Mouse (Mus musculus) heart, adult 2 months (tissue): ENCODE data around the gene Trem3. TPM values are rescaled to one million over a fixed set of nuclear protein-coding genes. Genes with fewer than 3 reads are reported as not detected.

Source experiments
- DNase-seq, 2 experiments: peaks; one replicate each; pipeline ENCODE4 v3.0.0; 2021
- H3K27ac ChIP-seq: fragments of 200-600 bp; 2 replicates; pipeline ENCODE4 v1.8.1; 2022
- H3K27me3 ChIP-seq: fragments of 200-500 bp; 2 replicates; pipeline ENCODE4 v1.6.1; 2012; ENCODE audit warnings: mild to moderate bottlenecking, low read length, inconsistent platforms, mixed read lengths; ENCODE audit not compliant: control insufficient read depth, insufficient read depth
- H3K36me3 ChIP-seq: fragments of 200-500 bp; 2 replicates; pipeline ENCODE4 v1.6.1; 2012; ENCODE audit warnings: low read length, inconsistent platforms; ENCODE audit not compliant: control insufficient read depth, insufficient read depth
- H3K4me1 ChIP-seq: fragments of 200-500 bp; 2 replicates; pipeline ENCODE4 v1.6.1; 2011; ENCODE audit warnings: low read length; ENCODE audit not compliant: control insufficient read depth, insufficient read depth
- H3K4me3 ChIP-seq: fragments of 200-600 bp; 2 replicates; pipeline ENCODE4 v1.8.1; 2022
- H3K79me2 ChIP-seq: fragments of 200-500 bp; replicated peaks from 2 replicates; pipeline ENCODE4 v1.6.1; 2012; ENCODE audit warnings: mild to moderate bottlenecking, inconsistent platforms, low read length, moderate library complexity, mixed read lengths; ENCODE audit not compliant: control insufficient read depth, insufficient read depth
- H3K9ac ChIP-seq: fragments of 200-500 bp; 2 replicates; pipeline ENCODE4 v1.6.1; 2012; ENCODE audit warnings: low read depth, mild to moderate bottlenecking, control low read depth, inconsistent platforms, low read length, mixed read lengths
- CTCF ChIP-seq: fragments of 200-600 bp; IDR thresholded peaks from 2 replicates; pipeline ENCODE4 v1.8.1; 2022; ENCODE audit warnings: antibody characterized with exemption, mild to moderate bottlenecking, moderate library complexity
- EP300 ChIP-seq: fragments of 200-500 bp; IDR thresholded peaks from 2 replicates; pipeline ENCODE4 v1.6.1; 2011; ENCODE audit warnings: low read depth, low read length, control low read depth; ENCODE audit not compliant: insufficient read depth
- POLR2A ChIP-seq: fragments of 200-500 bp; IDR thresholded peaks from 2 replicates; pipeline ENCODE4 v1.6.1; 2011; ENCODE audit warnings: mild to moderate bottlenecking, low read depth, low read length, control low read depth; ENCODE audit not compliant: insufficient read depth
- WGBS: fragments of 180-500 bp; shearing (Covaris S2); methylation state at CpG from one replicate; pipeline ENCODE4 v1.1.7; 2018; 5-methylcytosine and 5-hydroxymethylcytosine counted together
- intact Hi-C: fragments of 180-260 bp; cut with DNase I; formaldehyde crosslinking; loops from one replicate; pipeline ENCODE4 v1.15.1; 2025
- polyA plus RNA-seq: library from polyadenylated mRNA; depleted of rRNA; stranded (reverse); fragments of >200 nt; gene quantifications from 2 replicates; pipeline ENCODE4 v1.2.3, GENCODE M21; 2012
- total RNA-seq, 2 experiments: library from RNA; stranded (reverse); gene quantifications; 2 replicates each; pipeline ENCODE4 v1.2.3; 2021

Gene Trem3
- total and polyA plus RNA-seq, 3 experiments: 0.26 TPM; not detected in 2

DNA sequence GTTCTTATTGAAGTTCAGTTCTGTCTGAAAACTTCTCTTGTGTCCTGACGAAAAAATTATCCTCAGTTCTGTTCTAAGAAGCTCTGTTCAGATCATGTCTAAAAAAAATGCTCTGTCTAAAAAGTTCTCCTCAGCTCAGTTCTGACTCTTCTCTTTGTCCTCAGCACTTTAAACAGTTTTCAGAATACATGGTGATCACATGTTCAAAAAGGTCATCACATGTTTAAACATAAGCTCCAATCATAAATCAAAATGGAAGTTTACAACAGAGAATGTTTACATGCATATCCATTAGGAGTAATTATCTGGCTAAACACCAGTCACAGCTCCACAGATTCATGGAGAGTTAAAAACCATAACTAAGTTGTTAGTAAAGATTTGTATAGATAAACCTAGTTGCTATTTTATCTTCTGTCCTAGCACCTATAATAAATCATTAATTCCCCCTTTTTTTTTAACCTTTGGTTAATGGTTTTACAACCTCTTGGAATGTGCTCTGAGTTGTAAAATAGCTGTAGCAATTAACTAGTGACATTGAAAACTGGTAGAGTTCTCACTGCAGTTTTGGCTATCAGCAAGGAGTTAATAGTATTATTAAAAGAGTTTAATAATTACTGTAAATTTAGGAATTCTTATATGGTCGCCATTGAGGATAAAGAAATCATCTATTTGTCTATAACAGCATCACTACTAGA lies 19.2 kb downstream of the Trem3 start:
- 39% methylated on average over 2 of the region's 2 CpGs for WGBS
- TF ChIP-seq POLR2A: no peak
- no peak for TF ChIP-seq EP300
- no peak for TF ChIP-seq CTCF
- Histone ChIP-seq H3K36me3 (no peaks in the 10 kb centered on the region), H3K27me3 (no peaks in the 10 kb centered on the region), H3K79me2 (no peaks in the 10 kb centered on the region), H3K9ac (no peak overlapping the region), H3K4me1 (no peaks in the 10 kb centered on the region), H3K27ac (no peak overlapping the region), H3K4me3 (no peak overlapping the region)
- intact Hi-C loops: no loop called here
- no peak for DNase-seq

DNA sequence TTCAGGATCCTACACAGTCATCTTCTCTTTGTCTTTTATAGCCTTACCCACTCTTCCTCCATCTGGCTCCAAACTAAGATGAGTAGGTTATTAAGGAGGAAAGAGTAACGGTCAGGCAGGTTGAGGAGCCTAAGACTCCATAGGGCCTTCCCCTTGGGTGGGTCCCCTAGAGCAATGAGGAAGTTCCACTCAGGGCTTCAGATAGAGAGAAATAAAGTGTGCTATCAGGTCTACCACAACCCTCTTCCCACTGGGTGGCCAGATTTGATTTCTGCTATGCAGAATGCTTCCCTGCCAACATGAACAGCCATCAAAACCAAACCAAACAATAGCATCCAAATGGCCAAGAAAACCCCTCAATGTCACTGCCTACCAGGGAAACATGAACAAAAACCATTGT lies 20.0 kb downstream of the Trem3 start:
- Histone ChIP-seq H3K79me2 (no peaks in the 10 kb centered on the region), H3K36me3 (no peaks in the 10 kb centered on the region), H3K4me3 (no peak overlapping the region), H3K4me1 (no peaks in the 10 kb centered on the region), H3K27ac (no peak overlapping the region), H3K27me3 (no peaks in the 10 kb centered on the region), H3K9ac (no peak overlapping the region)
- 87% methylated on average over 1 of the region's 1 CpGs for WGBS
- no peak for DNase-seq
- intact Hi-C loops: no loop called here
- TF ChIP-seq EP300 (no peak), CTCF (no peak), POLR2A (no peak)

DNA sequence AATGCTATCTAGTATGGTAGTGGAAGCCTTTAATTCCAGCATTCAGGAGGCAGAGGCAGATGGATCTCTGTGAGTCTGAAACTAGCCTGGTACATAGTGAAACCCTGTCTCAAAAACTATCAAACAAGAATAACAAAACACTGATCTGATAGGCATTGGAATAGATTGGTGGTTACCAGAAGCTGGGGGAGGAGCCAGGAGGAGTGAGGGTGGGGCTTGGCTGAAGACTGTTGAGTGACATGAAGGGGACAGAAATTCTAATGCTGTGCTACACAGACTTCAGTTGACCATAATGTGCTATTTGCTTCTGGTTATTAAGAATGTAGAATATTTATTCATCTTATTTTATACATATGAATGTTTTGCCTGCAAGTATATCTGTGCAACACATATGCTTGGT lies 20.7 kb downstream of the Trem3 start:
- no peak overlapping the region for H3K4me3 ChIP-seq
- DNase-seq: no peak
- H3K4me1 ChIP-seq: no peaks in the 10 kb centered on the region
- no peaks in the 10 kb centered on the region for H3K36me3 ChIP-seq
- H3K79me2 ChIP-seq: no peaks in the 10 kb centered on the region
- H3K9ac ChIP-seq: no peak overlapping the region
- intact Hi-C loops: no loop called here
- H3K27ac ChIP-seq: no peak overlapping the region
- TF ChIP-seq CTCF (no peak), POLR2A (no peak), EP300 (no peak)
- no peaks in the 10 kb centered on the region for H3K27me3 ChIP-seq

DNA sequence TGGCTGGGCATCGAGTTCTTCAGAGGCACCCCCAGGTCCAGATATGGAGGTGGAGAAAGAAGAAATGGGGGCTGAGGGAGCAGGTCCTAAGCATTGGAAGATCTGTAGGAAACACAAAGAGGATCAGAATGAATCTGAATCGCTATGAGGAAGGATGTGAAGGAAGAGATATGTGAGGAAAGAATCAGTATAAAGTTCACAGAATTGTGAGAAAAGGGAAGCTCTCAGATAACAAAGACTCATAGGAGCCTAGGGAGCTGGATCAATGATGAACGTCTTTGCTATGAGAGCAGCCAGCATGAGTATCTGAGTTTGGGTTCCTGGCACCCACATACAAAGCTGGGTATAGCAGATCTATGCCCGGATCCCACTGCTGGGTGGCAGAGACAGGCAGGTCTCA lies 22.3 kb downstream of the Trem3 start:
- Histone ChIP-seq H3K4me3 (no peak overlapping the region), H3K9ac (no peak overlapping the region), H3K4me1 (no peaks in the 10 kb centered on the region), H3K27me3 (no peaks in the 10 kb centered on the region), H3K27ac (no peak overlapping the region), H3K79me2 (no peaks in the 10 kb centered on the region), H3K36me3 (no peaks in the 10 kb centered on the region)
- intact Hi-C loops: no loop called here
- no peak for DNase-seq
- TF ChIP-seq CTCF (no peak), EP300 (no peak)
- WGBS: 46% methylated on average over 4 of the region's 4 CpGs

DNA sequence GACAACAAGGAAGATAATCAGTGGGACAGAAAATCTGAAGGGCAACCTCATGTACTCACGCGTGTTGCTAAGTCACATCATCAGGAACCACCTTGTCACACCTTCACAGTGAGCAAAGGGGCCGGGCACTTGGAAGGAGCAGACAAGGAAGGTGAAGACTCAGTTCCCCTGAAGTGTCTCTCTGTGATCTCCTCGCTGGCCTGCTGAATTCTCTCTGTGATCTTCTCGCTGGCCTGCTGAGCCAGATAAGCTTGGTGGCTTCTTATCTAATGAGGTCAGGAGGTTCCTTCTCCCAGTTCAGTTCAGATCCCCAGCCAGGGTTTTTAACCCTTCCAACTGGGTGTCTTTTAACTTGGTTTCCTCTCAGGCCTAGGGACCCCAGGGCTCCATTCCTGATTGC lies 24.6 kb downstream of the Trem3 start:
- Histone ChIP-seq H3K4me1 (no peaks in the 10 kb centered on the region), H3K4me3 (no peak overlapping the region), H3K36me3 (no peaks in the 10 kb centered on the region), H3K9ac (no peak overlapping the region), H3K79me2 (no peaks in the 10 kb centered on the region), H3K27ac (no peak overlapping the region), H3K27me3 (no peaks in the 10 kb centered on the region)
- intact Hi-C loops: no loop called here
- WGBS: 49% methylated on average over 5 of the region's 5 CpGs
- DNase-seq: no peak
- TF ChIP-seq CTCF (no peak), EP300 (no peak), POLR2A (no peak)

DNA sequence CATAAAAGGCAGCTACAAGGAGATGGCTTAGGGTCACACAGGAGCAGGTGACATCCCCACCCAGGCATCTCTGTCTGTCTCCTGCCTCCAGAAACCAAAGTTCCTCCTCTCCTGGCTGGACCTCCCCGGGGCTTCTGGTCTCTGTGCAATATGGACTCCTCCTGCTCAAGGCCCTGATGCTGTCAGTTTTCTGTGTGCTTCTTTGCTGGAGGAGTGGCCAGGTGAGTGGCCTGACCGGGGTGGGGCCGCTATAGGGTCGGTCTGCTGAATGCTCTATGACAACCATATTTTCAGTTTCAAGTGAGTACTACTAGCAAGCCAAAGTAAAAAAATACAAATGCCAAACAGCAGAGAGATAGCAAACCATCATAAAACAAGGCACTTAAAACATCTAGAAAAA lies 25.0 kb downstream of the Trem3 start:
- WGBS: 86% methylated on average over 4 of the region's 4 CpGs
- H3K4me1 ChIP-seq: no peaks in the 10 kb centered on the region
- no peak overlapping the region for H3K9ac ChIP-seq
- no peaks in the 10 kb centered on the region for H3K79me2 ChIP-seq
- H3K27ac ChIP-seq: no peak overlapping the region
- no peaks in the 10 kb centered on the region for H3K27me3 ChIP-seq
- intact Hi-C loops: no loop called here
- no peak for DNase-seq
- H3K36me3 ChIP-seq: no peaks in the 10 kb centered on the region
- H3K4me3 ChIP-seq: no peak overlapping the region
- TF ChIP-seq CTCF (no peak), POLR2A (no peak)
